Mouse (Mus musculus): ENCODE measurements at regions not wholly inside any gene's neighbourhood (a gene's known extent, or its start where the extent isn't known, plus 50 kb on each side); places are given as distances from the start of the nearest gene placed in this dataset.
A peak's percentile ranks its signal among the peaks of the same experiment; 100 is the strongest.

GRCm38 (mm10) chr14:120102010-120102748 is 59.9 kb upstream of the Oxgr1 start:
- H3K9ac ChIP-seq (ENCODE audit: low read length): no peak overlapping the region
- ATAC-seq (replicated peaks; ENCODE audit: low FRiP score, low TSS enrichment, low read depth): no peak
- no peaks in the 10 kb centered on the region for H3K36me3 ChIP-seq (ENCODE audit: control insufficient read depth, insufficient read depth, low read length)
- no peak overlapping the region for H3K27ac ChIP-seq (ENCODE audit: low read depth)
- no peak overlapping the region for H3K4me3 ChIP-seq (ENCODE audit: low read depth, low read length)
- no peak for DNase-seq (ENCODE audit: low spot score)
- no peaks in the 10 kb centered on the region for H3K27me3 ChIP-seq (replicated peaks; ENCODE audit: control insufficient read depth, insufficient read depth, low read length)
- H3K4me2 ChIP-seq (ENCODE audit: low read length): no peak overlapping the region
- WGBS: 61% methylated on average over 7 of the region's 7 CpGs
- H3K9me3 ChIP-seq (ENCODE audit: control insufficient read depth, low read length): peaks cover 8% of the 10 kb centered on the region
- no peaks in the 10 kb centered on the region for H3K4me1 ChIP-seq (replicated peaks; ENCODE audit: control insufficient read depth, insufficient read depth, low read length)

GRCm38 (mm10) chr14:120102749-120103142 is 60.5 kb upstream of the Oxgr1 start:
- H3K4me2 ChIP-seq (ENCODE audit: low read length): no peak overlapping the region
- H3K9ac ChIP-seq (ENCODE audit: low read length): no peak overlapping the region
- H3K4me1 ChIP-seq (replicated peaks; ENCODE audit: control insufficient read depth, insufficient read depth, low read length): no peaks in the 10 kb centered on the region
- no peaks in the 10 kb centered on the region for H3K36me3 ChIP-seq (ENCODE audit: control insufficient read depth, insufficient read depth, low read length)
- 5% methylated on average over 1 of the region's 1 CpGs for WGBS
- H3K4me3 ChIP-seq (ENCODE audit: low read depth, low read length): no peak overlapping the region
- peaks cover 8% of the 10 kb centered on the region for H3K9me3 ChIP-seq (ENCODE audit: control insufficient read depth, low read length)
- no peak overlapping the region for H3K27ac ChIP-seq (ENCODE audit: low read depth)
- ATAC-seq (replicated peaks; ENCODE audit: low FRiP score, low TSS enrichment, low read depth) (peak; percentile 53; the same call in 1 of the 2 replicates), DNase-seq (ENCODE audit: low spot score) (no peak)
- no peaks in the 10 kb centered on the region for H3K27me3 ChIP-seq (replicated peaks; ENCODE audit: control insufficient read depth, insufficient read depth, low read length)

DNA sequence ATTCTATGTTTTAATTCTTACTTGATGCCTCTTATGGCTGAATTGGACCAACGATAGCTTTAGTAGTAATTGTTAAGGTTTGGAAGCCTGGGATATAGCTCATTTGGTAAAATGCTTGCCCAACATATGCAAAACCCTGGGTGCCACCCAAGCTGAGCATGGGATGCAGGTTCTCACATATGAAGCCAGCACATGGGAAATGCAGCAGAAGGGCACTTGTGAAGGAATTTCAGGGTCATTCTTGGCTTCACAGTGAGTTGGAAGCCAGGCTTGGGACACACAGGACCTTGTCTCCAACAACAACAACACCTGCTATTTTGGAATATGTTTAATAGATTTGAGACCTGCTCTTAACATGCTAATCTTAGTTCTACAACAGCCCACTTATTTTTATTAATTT is 67.6 kb upstream of the Oxgr1 start:
- Histone ChIP-seq H3K4me2 (ENCODE audit: low read length) (no peak overlapping the region), H3K36me3 (ENCODE audit: control insufficient read depth, insufficient read depth, low read length) (no peaks in the 10 kb centered on the region), H3K27ac (ENCODE audit: low read depth) (no peak overlapping the region), H3K4me3 (ENCODE audit: low read depth, low read length) (no peak overlapping the region), H3K9me3 (ENCODE audit: control insufficient read depth, low read length) (peaks cover 1% of the 10 kb centered on the region), H3K9ac (ENCODE audit: low read length) (no peak overlapping the region), H3K27me3 (replicated peaks; ENCODE audit: control insufficient read depth, insufficient read depth, low read length) (no peaks in the 10 kb centered on the region), H3K4me1 (replicated peaks; ENCODE audit: control insufficient read depth, insufficient read depth, low read length) (no peaks in the 10 kb centered on the region)
- ATAC-seq (replicated peaks; ENCODE audit: low FRiP score, low TSS enrichment, low read depth): no peak
- no peak for DNase-seq (ENCODE audit: low spot score)
- 93% methylated on average over 1 of the region's 1 CpGs for WGBS

GRCm38 (mm10) chr14:120113316-120113715 is 71.1 kb upstream of the Oxgr1 start:
- Histone ChIP-seq H3K36me3 (ENCODE audit: control insufficient read depth, insufficient read depth, low read length) (no peaks in the 10 kb centered on the region), H3K27ac (ENCODE audit: low read depth) (no peak overlapping the region), H3K9me3 (ENCODE audit: control insufficient read depth, low read length) (no peaks in the 10 kb centered on the region), H3K4me2 (ENCODE audit: low read length) (no peak overlapping the region), H3K27me3 (replicated peaks; ENCODE audit: control insufficient read depth, insufficient read depth, low read length) (no peaks in the 10 kb centered on the region), H3K4me3 (ENCODE audit: low read depth, low read length) (no peak overlapping the region), H3K9ac (ENCODE audit: low read length) (no peak overlapping the region), H3K4me1 (replicated peaks; ENCODE audit: control insufficient read depth, insufficient read depth, low read length) (no peaks in the 10 kb centered on the region)
- DNase-seq (ENCODE audit: low spot score) (no peak), ATAC-seq (replicated peaks; ENCODE audit: low FRiP score, low TSS enrichment, low read depth) (no peak)
- WGBS: 79% methylated on average over 4 of the region's 4 CpGs

- Histone ChIP-seq H3K9ac (ENCODE audit: low read length) (no peak overlapping the region), H3K27ac (ENCODE audit: low read depth) (no peak overlapping the region), H3K4me2 (ENCODE audit: low read length) (no peak overlapping the region), H3K36me3 (ENCODE audit: control insufficient read depth, insufficient read depth, low read length) (no peaks in the 10 kb centered on the region), H3K9me3 (ENCODE audit: control insufficient read depth, low read length) (no peaks in the 10 kb centered on the region), H3K4me3 (ENCODE audit: low read depth, low read length) (no peak overlapping the region), H3K4me1 (replicated peaks; ENCODE audit: control insufficient read depth, insufficient read depth, low read length) (no peaks in the 10 kb centered on the region), H3K27me3 (replicated peaks; ENCODE audit: control insufficient read depth, insufficient read depth, low read length) (no peaks in the 10 kb centered on the region)
- no peak for ATAC-seq (replicated peaks; ENCODE audit: low FRiP score, low TSS enrichment, low read depth)
- 87% methylated on average over 7 of the region's 7 CpGs for WGBS
- DNase-seq (ENCODE audit: low spot score): no peak
Measured at GRCm38 (mm10) chr14:120118582-120118981, 76.3 kb upstream of the Oxgr1 start.

DNA sequence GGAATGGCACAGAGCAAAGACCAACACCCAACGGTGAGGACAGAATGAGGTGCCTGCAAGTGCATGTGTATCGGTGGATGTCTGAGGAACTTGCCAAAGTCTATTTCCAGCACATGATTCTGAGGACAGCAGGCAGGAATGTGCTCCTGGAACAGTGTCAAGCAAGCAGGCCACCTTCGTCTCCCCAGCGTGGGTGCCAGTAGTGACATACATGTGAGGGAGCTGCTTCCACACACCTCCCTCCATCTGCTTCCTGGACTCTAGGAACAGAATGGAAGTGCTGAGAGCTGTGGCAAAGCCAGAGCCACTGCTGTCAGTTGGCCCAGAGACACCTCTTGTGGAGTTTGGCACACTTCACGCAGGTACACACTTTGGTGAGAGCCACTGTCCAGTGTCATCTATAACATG is 76.9 kb upstream of the Oxgr1 start:
- Histone ChIP-seq H3K9ac (ENCODE audit: low read length) (no peak overlapping the region), H3K9me3 (ENCODE audit: control insufficient read depth, low read length) (no peaks in the 10 kb centered on the region), H3K27ac (ENCODE audit: low read depth) (no peak overlapping the region), H3K36me3 (ENCODE audit: control insufficient read depth, insufficient read depth, low read length) (no peaks in the 10 kb centered on the region), H3K27me3 (replicated peaks; ENCODE audit: control insufficient read depth, insufficient read depth, low read length) (no peaks in the 10 kb centered on the region), H3K4me1 (replicated peaks; ENCODE audit: control insufficient read depth, insufficient read depth, low read length) (no peaks in the 10 kb centered on the region), H3K4me3 (ENCODE audit: low read depth, low read length) (no peak overlapping the region), H3K4me2 (ENCODE audit: low read length) (no peak overlapping the region)
- ATAC-seq (replicated peaks; ENCODE audit: low FRiP score, low TSS enrichment, low read depth) (no peak), DNase-seq (ENCODE audit: low spot score) (no peak)
- WGBS: 89% methylated on average over 5 of the region's 5 CpGs

DNA sequence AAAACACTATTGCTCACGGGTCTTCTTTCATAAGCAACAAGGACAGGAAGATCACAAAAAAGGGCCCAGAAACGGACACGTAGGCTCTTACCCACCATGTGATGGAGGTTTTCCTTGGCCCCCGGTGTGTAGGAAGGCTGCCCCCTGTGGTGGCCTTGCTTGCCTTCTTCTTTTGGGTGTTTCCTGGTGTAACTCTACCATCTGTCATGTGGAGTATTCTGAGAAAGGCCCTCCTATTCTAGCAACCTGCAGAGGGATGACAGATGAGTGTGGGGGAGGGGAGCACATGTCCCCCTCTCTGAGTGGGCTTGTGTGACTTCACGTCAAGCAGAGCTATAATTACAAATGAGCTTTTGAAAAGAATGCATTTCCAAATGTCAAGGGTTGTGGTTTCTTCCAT is 77.3 kb upstream of the Oxgr1 start:
- ATAC-seq (replicated peaks; ENCODE audit: low FRiP score, low TSS enrichment, low read depth) (no peak), DNase-seq (ENCODE audit: low spot score) (no peak)
- H3K4me2 ChIP-seq (ENCODE audit: low read length): no peak overlapping the region
- no peak overlapping the region for H3K4me3 ChIP-seq (ENCODE audit: low read depth, low read length)
- H3K27ac ChIP-seq (ENCODE audit: low read depth): no peak overlapping the region
- 76% methylated on average over 5 of the region's 5 CpGs for WGBS
- no peaks in the 10 kb centered on the region for H3K27me3 ChIP-seq (replicated peaks; ENCODE audit: control insufficient read depth, insufficient read depth, low read length)
- H3K9ac ChIP-seq (ENCODE audit: low read length): no peak overlapping the region
- no peaks in the 10 kb centered on the region for H3K9me3 ChIP-seq (ENCODE audit: control insufficient read depth, low read length)
- no peaks in the 10 kb centered on the region for H3K4me1 ChIP-seq (replicated peaks; ENCODE audit: control insufficient read depth, insufficient read depth, low read length)
- H3K36me3 ChIP-seq (ENCODE audit: control insufficient read depth, insufficient read depth, low read length): no peaks in the 10 kb centered on the region

GRCm38 (mm10) chr14:120120261-120120660 is 78.0 kb upstream of the Oxgr1 start:
- Histone ChIP-seq H3K4me1 (replicated peaks; ENCODE audit: control insufficient read depth, insufficient read depth, low read length) (no peaks in the 10 kb centered on the region), H3K4me3 (ENCODE audit: low read depth, low read length) (no peak overlapping the region), H3K4me2 (ENCODE audit: low read length) (no peak overlapping the region), H3K9ac (ENCODE audit: low read length) (no peak overlapping the region), H3K27ac (ENCODE audit: low read depth) (no peak overlapping the region), H3K36me3 (ENCODE audit: control insufficient read depth, insufficient read depth, low read length) (no peaks in the 10 kb centered on the region), H3K9me3 (ENCODE audit: control insufficient read depth, low read length) (no peaks in the 10 kb centered on the region), H3K27me3 (replicated peaks; ENCODE audit: control insufficient read depth, insufficient read depth, low read length) (no peaks in the 10 kb centered on the region)
- ATAC-seq (replicated peaks; ENCODE audit: low FRiP score, low TSS enrichment, low read depth): no peak
- WGBS: 90% methylated on average over 5 of the region's 5 CpGs
- DNase-seq (ENCODE audit: low spot score): no peak

- DNase-seq (ENCODE audit: low spot score): peak; percentile 16
- ATAC-seq (replicated peaks; ENCODE audit: low FRiP score, low TSS enrichment, low read depth): no peak
- Histone ChIP-seq H3K9ac (ENCODE audit: low read length) (no peak overlapping the region), H3K36me3 (ENCODE audit: control insufficient read depth, insufficient read depth, low read length) (no peaks in the 10 kb centered on the region), H3K9me3 (ENCODE audit: control insufficient read depth, low read length) (no peaks in the 10 kb centered on the region), H3K4me3 (ENCODE audit: low read depth, low read length) (no peak overlapping the region), H3K27me3 (replicated peaks; ENCODE audit: control insufficient read depth, insufficient read depth, low read length) (no peaks in the 10 kb centered on the region), H3K4me1 (replicated peaks; ENCODE audit: control insufficient read depth, insufficient read depth, low read length) (no peaks in the 10 kb centered on the region), H3K27ac (ENCODE audit: low read depth) (no peak overlapping the region), H3K4me2 (ENCODE audit: low read length) (no peak overlapping the region)
- WGBS: 89% methylated on average over 5 of the region's 5 CpGs
Measured at GRCm38 (mm10) chr14:120125315-120125714, 83.1 kb upstream of the Oxgr1 start.
